ENCODE assay signal across 16 mouse cellular contexts in the genomic region with DNA sequence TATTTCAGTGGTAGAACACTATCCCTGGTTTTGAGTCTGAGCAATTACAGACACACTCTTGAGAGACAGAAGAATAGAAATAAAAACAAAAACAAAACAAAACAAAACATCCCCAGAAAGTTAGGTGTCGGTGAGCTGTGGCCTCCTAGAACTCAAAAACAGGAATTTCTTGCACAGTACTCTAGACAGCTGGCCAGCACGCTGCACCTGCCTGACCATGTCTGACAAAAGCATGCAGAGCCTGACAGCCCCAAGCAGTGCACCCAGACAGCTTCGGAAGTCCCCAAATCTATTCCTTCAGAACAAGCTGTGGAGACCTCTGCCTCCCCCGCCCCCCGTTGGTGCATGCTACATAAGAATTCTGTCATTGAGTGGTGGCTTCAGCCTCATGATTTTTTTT. TPM values are rescaled to one million over a fixed set of nuclear protein-coding genes. Genes with fewer than 3 reads are reported as not detected.
DNase-seq lines count a peak whose midpoint lies in the region; ATAC-seq and TF ChIP-seq lines count a peak whose summit lies in the region.
"Had no signal": no experiment of that assay in that cellular context is flagged by ENCODE, and none has a peak within 500 bp of the region (broad histone marks: within the 10 kb centered on the region; RNA-seq: fewer than 3 reads in every experiment).

No protein-coding gene starts in this region.

- H3K9me3 ChIP-seq in forebrain, embryonic 10.5 days, result no peaks in the 10 kb centered on the region; the same call in 1 of the 2 replicates
- no peaks in the 10 kb centered on the region for H3K9me3 ChIP-seq in forebrain, embryonic 15.5 days
- H3K9me3 ChIP-seq in midbrain, embryonic 10.5 days (replicated peaks), result no peaks in the 10 kb centered on the region
- H3K9me3 ChIP-seq in midbrain, embryonic 15.5 days, result no peaks in the 10 kb centered on the region
- no peaks in the 10 kb centered on the region; the same call in 1 of the 2 replicates for H3K9me3 ChIP-seq in forebrain, embryonic 13.5 days (replicated peaks)
- H3K9me3 ChIP-seq: G1E; liver, embryonic 15.5 days had no signal

- no peaks in the 10 kb centered on the region for H3K27me3 ChIP-seq in forebrain, embryonic 10.5 days (ENCODE audit: poor library complexity, severe bottlenecking)
- H3K27me3 ChIP-seq in forebrain, embryonic 15.5 days, result no peaks in the 10 kb centered on the region
- no peaks in the 10 kb centered on the region for H3K27me3 ChIP-seq in midbrain, embryonic 10.5 days (ENCODE audit: low read depth, poor library complexity, severe bottlenecking)
- no peaks in the 10 kb centered on the region for H3K27me3 ChIP-seq in midbrain, embryonic 15.5 days (replicated peaks)
- no peaks in the 10 kb centered on the region for H3K27me3 ChIP-seq in forebrain, embryonic 13.5 days
- no peaks in the 10 kb centered on the region for H3K27me3 ChIP-seq in myocyte (ENCODE audit: control insufficient read depth, insufficient read depth, insufficient read length)
- H3K27me3 ChIP-seq: liver, embryonic 15.5 days had no signal

- no peak overlapping the region for H3K9ac ChIP-seq in forebrain, embryonic 15.5 days (replicated peaks)
- no peak overlapping the region for H3K9ac ChIP-seq in midbrain, embryonic 15.5 days
- no peak overlapping the region for H3K9ac ChIP-seq in forebrain, embryonic 13.5 days
- H3K9ac ChIP-seq: liver, embryonic 15.5 days had no signal

- ATAC-seq in forebrain, embryonic 15.5 days (replicated peaks), result no peak
- ATAC-seq in midbrain, embryonic 15.5 days (replicated peaks), result no peak
- no peak for ATAC-seq in forebrain, embryonic 13.5 days

- H3K36me3 ChIP-seq in forebrain, embryonic 10.5 days (replicated peaks), result peaks cover 28% of the 10 kb centered on the region
- no peaks in the 10 kb centered on the region for H3K36me3 ChIP-seq in forebrain, embryonic 15.5 days
- H3K36me3 ChIP-seq in midbrain, embryonic 10.5 days, result peaks cover 18% of the 10 kb centered on the region
- H3K36me3 ChIP-seq in midbrain, embryonic 15.5 days (replicated peaks), result no peaks in the 10 kb centered on the region
- H3K36me3 ChIP-seq in forebrain, embryonic 13.5 days (ENCODE audit: poor library complexity, severe bottlenecking), result no peaks in the 10 kb centered on the region
- no peaks in the 10 kb centered on the region for H3K36me3 ChIP-seq in myocyte (ENCODE audit: control insufficient read depth, insufficient read depth)
- H3K36me3 ChIP-seq: G1E; liver, embryonic 15.5 days had no signal

- whole genome bisulfite sequencing in forebrain, embryonic 10.5 days, result 72% methylated on average over 5 of the region's 5 CpGs
- 58% methylated on average over 5 of the region's 5 CpGs for WGBS in forebrain, embryonic 15.5 days
- 64% methylated on average over 5 of the region's 5 CpGs for WGBS in midbrain, embryonic 10.5 days
- WGBS in midbrain, embryonic 15.5 days, result 51% methylated on average over 5 of the region's 5 CpGs
- 58% methylated on average over 5 of the region's 5 CpGs for WGBS in forebrain, embryonic 13.5 days

- H3K27ac ChIP-seq in forebrain, embryonic 10.5 days, result peak overlapping the region; percentile 78; the same call in 1 of the 2 replicates
- no peak overlapping the region; the same call in 1 of the 2 replicates for H3K27ac ChIP-seq in forebrain, embryonic 15.5 days (replicated peaks)
- H3K27ac ChIP-seq in midbrain, embryonic 10.5 days (replicated peaks), result peak overlapping the region; percentile 78
- no peak overlapping the region for H3K27ac ChIP-seq in midbrain, embryonic 15.5 days
- peak overlapping the region; percentile 61 for H3K27ac ChIP-seq in forebrain, embryonic 13.5 days
- H3K27ac ChIP-seq: layer of hippocampus, adult 2 months; liver, embryonic 15.5 days had no signal

- H3K4me2 ChIP-seq in forebrain, embryonic 15.5 days (replicated peaks), result no peak overlapping the region
- no peak overlapping the region for H3K4me2 ChIP-seq in midbrain, embryonic 15.5 days
- no peak overlapping the region for H3K4me2 ChIP-seq in forebrain, embryonic 13.5 days
- H3K4me2 ChIP-seq in myocyte (ENCODE audit: low read depth), result no peak overlapping the region
- H3K4me2 ChIP-seq: liver, embryonic 15.5 days had no signal

- no peak overlapping the region for H3ac ChIP-seq in myocyte (ENCODE audit: control insufficient read depth, insufficient read length)

- no peak for TF ChIP-seq POLR2A in myocyte (IDR thresholded peaks at IDR 0.05; ENCODE audit: insufficient read length, low read depth)

- H3K4me1 ChIP-seq in forebrain, embryonic 10.5 days, result peaks cover 74% of the 10 kb centered on the region
- H3K4me1 ChIP-seq in forebrain, embryonic 15.5 days, result peaks cover 41% of the 10 kb centered on the region
- H3K4me1 ChIP-seq in midbrain, embryonic 10.5 days, result peaks cover 68% of the 10 kb centered on the region
- peaks cover 30% of the 10 kb centered on the region for H3K4me1 ChIP-seq in midbrain, embryonic 15.5 days
- H3K4me1 ChIP-seq in forebrain, embryonic 13.5 days, result peaks cover 67% of the 10 kb centered on the region
- H3K4me1 ChIP-seq: liver, embryonic 15.5 days had no signal

- H3K79me2 ChIP-seq in myocyte (ENCODE audit: control insufficient read depth, insufficient read depth), result peaks cover 30% of the 10 kb centered on the region

- no peak for DNase-seq in forebrain, embryonic 10.5 days (ENCODE audit: extremely low spot score, low spot score)
- DNase-seq in midbrain, embryonic 10.5 days (ENCODE audit: low spot score), result no peak
- no peak for DNase-seq in layer of hippocampus, postnatal 14 days (ENCODE audit: low spot score in 2 of 2)
- DNase-seq in thymus, postnatal 36 days, result no peak
- DNase-seq: cerebellum, adult 11 months; heart, adult 11 months; heart, postnatal 4 days; kidney, adult 8-10 months; lung, postnatal 4 days had no signal

- H3K4me3 ChIP-seq in forebrain, embryonic 10.5 days, result no peak overlapping the region
- no peak overlapping the region for H3K4me3 ChIP-seq in forebrain, embryonic 15.5 days
- peak overlapping the region; percentile 4; the same call in 1 of the 2 replicates for H3K4me3 ChIP-seq in midbrain, embryonic 10.5 days
- no peak overlapping the region for H3K4me3 ChIP-seq in midbrain, embryonic 15.5 days
- no peak overlapping the region for H3K4me3 ChIP-seq in forebrain, embryonic 13.5 days
- no peak overlapping the region for H3K4me3 ChIP-seq in myocyte
- H3K4me3 ChIP-seq: layer of hippocampus, adult 2 months; liver, embryonic 15.5 days had no signal

TF ChIP-seq in myocyte, 11 proteins besides CTCF, POLR2A, EP300 and RAD21:
- TF ChIP-seq POLR2AphosphoS2 (IDR thresholded peaks at IDR 0.05; ENCODE audit: insufficient read length, low read depth), result no peak
- peak; percentile 67 to 89 (median 88) for TF ChIP-seq MYOD1 (IDR thresholded peaks at IDR 0.05; ENCODE audit: control insufficient read depth in 1 of 3, insufficient read length in 2 of 3, low read depth in 2 of 3)
- TF ChIP-seq MAX (IDR thresholded peaks at IDR 0.05; ENCODE audit: low read depth), result no peak
- TF ChIP-seq MYOG (IDR thresholded peaks at IDR 0.05; ENCODE audit: control insufficient read depth in 1 of 3, insufficient read depth in 1 of 3, insufficient read length in 2 of 3, low read depth in 2 of 3), result peak in 1 of 3 experiments; percentile 65
- TF ChIP-seq USF1 (IDR thresholded peaks at IDR 0.05; ENCODE audit: low read depth), result no peak

RNA-seq across cellular contexts. Expression of gene Nxn, which starts 49.1 kb away (rescaled TPM):
- 55.4 and 62.3 TPM in 2 replicates for polyA plus RNA-seq in forebrain, embryonic 10.5 days (2016; fragmentation: Nextera tagmentation; extraction: Ambion mirVana)
- polyA plus RNA-seq in forebrain, embryonic 15.5 days (2015; fragmentation: Nextera tagmentation; extraction: Ambion mirVana), result 15.4 and 19.9 TPM in 2 replicates
- 59.3 and 59.5 TPM in 2 replicates for polyA plus RNA-seq in midbrain, embryonic 10.5 days (2016; fragmentation: Nextera tagmentation; extraction: Ambion mirVana)
- polyA plus RNA-seq in midbrain, embryonic 15.5 days (2015; fragmentation: Nextera tagmentation; extraction: Ambion mirVana), result 22.3 and 23.1 TPM in 2 replicates
- polyA plus RNA-seq in forebrain, embryonic 13.5 days (2015; fragmentation: Nextera tagmentation; extraction: Ambion mirVana), result 23.4 and 29.9 TPM in 2 replicates
- 76.8 TPM for polyA plus RNA-seq in myocyte (2012; fragmentation: generic; extraction: Trizol)
- 10 to 100 TPM; 14.1 to 18.5 TPM for total RNA-seq in layer of hippocampus, postnatal 14 days (2021)

RNA-seq across cellular contexts. Expression of gene Timm22, which starts 56.9 kb away (rescaled TPM):
- 127 and 128 TPM in 2 replicates for polyA plus RNA-seq in forebrain, embryonic 10.5 days (2016; fragmentation: Nextera tagmentation; extraction: Ambion mirVana)
- 93.3 and 106 TPM in 2 replicates for polyA plus RNA-seq in forebrain, embryonic 15.5 days (2015; fragmentation: Nextera tagmentation; extraction: Ambion mirVana)
- polyA plus RNA-seq in midbrain, embryonic 10.5 days (2016; fragmentation: Nextera tagmentation; extraction: Ambion mirVana), result 127 and 128 TPM in 2 replicates
- 103 and 109 TPM in 2 replicates for polyA plus RNA-seq in midbrain, embryonic 15.5 days (2015; fragmentation: Nextera tagmentation; extraction: Ambion mirVana)
- polyA plus RNA-seq in forebrain, embryonic 13.5 days (2015; fragmentation: Nextera tagmentation; extraction: Ambion mirVana), result 102 and 104 TPM in 2 replicates
- 101 TPM for polyA plus RNA-seq in myocyte (2012; fragmentation: generic; extraction: Trizol)
- total RNA-seq in layer of hippocampus, postnatal 14 days (2021), result 10 to 100 TPM; 30.2 to 33.0 TPM

Comparison
In these comparisons a context has a peak if more than half of its experiments do, and no peak if none do; other contexts are left out.
1. H3K27ac ChIP-seq: peak in forebrain, embryonic 10.5 days (single experiment), midbrain, embryonic 10.5 days (single experiment) and forebrain, embryonic 13.5 days (single experiment); none in forebrain, embryonic 15.5 days (single experiment) and midbrain, embryonic 15.5 days (single experiment).